In genomic region chr11:34771221-34771986, GRCm38 (mm10) we compare ENCODE assay signal across 10 mouse cellular contexts. TPM values are rescaled to one million over a fixed set of nuclear protein-coding genes. Genes with fewer than 3 reads are reported as not detected.
A peak's percentile ranks its signal among the peaks of the same experiment; 100 is the strongest.
DNase-seq lines count a peak whose midpoint lies in the region; ATAC-seq and TF ChIP-seq lines count a peak whose summit lies in the region.
"Had no signal": no experiment of that assay in that cellular context is flagged by ENCODE, and none has a peak within 500 bp of the region (broad histone marks: within the 10 kb centered on the region; RNA-seq: fewer than 3 reads in every experiment).

No protein-coding gene starts in this region.

- peak; percentile 8 for DNase-seq in hindbrain, embryonic 11.5 days (ENCODE audit: low spot score)
- peak; percentile 71 for DNase-seq in MEL (ENCODE audit: low read depth, low spot score)
- peak; percentile 47 for DNase-seq in embryonic facial prominence, embryonic 10.5 days (ENCODE audit: low spot score)
- DNase-seq in kidney, adult 18-20 months = peak; percentile 48
- DNase-seq in lung, postnatal 14 days = peak; percentile 46
- DNase-seq in cerebellum, adult 8-10 months = no peak

- H3K4me1 ChIP-seq in hindbrain, embryonic 11.5 days (replicated peaks; ENCODE audit: control insufficient read depth, insufficient read depth, low read length) = no peaks in the 10 kb centered on the region
- no peaks in the 10 kb centered on the region for H3K4me1 ChIP-seq in hindbrain, embryonic 16.5 days (ENCODE audit: control insufficient read depth, insufficient read depth, low read depth, low read length)
- H3K4me1 ChIP-seq in MEL (ENCODE audit: control insufficient read depth in 1 of 2, insufficient read depth in 2 of 2, low read length in 2 of 2) = peaks cover 11 to 29% of the 10 kb centered on the region in 2 experiments
- peaks cover 18% of the 10 kb centered on the region for H3K4me1 ChIP-seq in embryonic facial prominence, embryonic 10.5 days
- no peaks in the 10 kb centered on the region; the same call in 1 of the 2 replicates for H3K4me1 ChIP-seq in stomach, embryonic 15.5 days
- H3K4me1 ChIP-seq: hindbrain, embryonic 15.5 days had no signal

- WGBS in hindbrain, embryonic 11.5 days = 61% methylated on average over 12 of the region's 12 CpGs
- 66% methylated on average over 12 of the region's 12 CpGs for WGBS in hindbrain, embryonic 16.5 days
- 52% methylated on average over 12 of the region's 12 CpGs for WGBS in embryonic facial prominence, embryonic 10.5 days
- WGBS in stomach, embryonic 15.5 days = 46% methylated on average over 12 of the region's 12 CpGs

- no peak for TF ChIP-seq POLR2A in MEL (IDR thresholded peaks at IDR 0.05; ENCODE audit: control insufficient read depth in 1 of 2, insufficient read depth in 1 of 2, low read depth in 1 of 2, low read length in 2 of 2, poor library complexity in 1 of 2)

- no peak overlapping the region for H3K27ac ChIP-seq in hindbrain, embryonic 11.5 days (ENCODE audit: low read depth, low read length)
- H3K27ac ChIP-seq in hindbrain, embryonic 16.5 days (ENCODE audit: low read depth, low read length) = no peak overlapping the region
- peak overlapping the region; percentile 36 for H3K27ac ChIP-seq in MEL (ENCODE audit: control insufficient read depth, low read depth, low read length)
- no peak overlapping the region for H3K27ac ChIP-seq in embryonic facial prominence, embryonic 10.5 days (replicated peaks)
- no peak overlapping the region for H3K27ac ChIP-seq in stomach, embryonic 15.5 days
- H3K27ac ChIP-seq: hindbrain, embryonic 15.5 days had no signal

- no peak overlapping the region for H3K4me3 ChIP-seq in hindbrain, embryonic 11.5 days (ENCODE audit: low read depth, low read length)
- no peak overlapping the region for H3K4me3 ChIP-seq in hindbrain, embryonic 16.5 days (ENCODE audit: low read length)
- peak overlapping the region in 1 of 2 experiments; percentile 10; a peak in 1 of 4 replicates for H3K4me3 ChIP-seq in MEL (ENCODE audit: control insufficient read depth in 1 of 2, insufficient read depth in 1 of 2, low read depth in 2 of 2, low read length in 2 of 2)
- H3K4me3 ChIP-seq in embryonic facial prominence, embryonic 10.5 days = no peak overlapping the region
- H3K4me3 ChIP-seq in stomach, embryonic 15.5 days (replicated peaks) = no peak overlapping the region
- H3K4me3 ChIP-seq: hindbrain, embryonic 15.5 days had no signal

- no peak overlapping the region for H3K4me2 ChIP-seq in hindbrain, embryonic 11.5 days (replicated peaks; ENCODE audit: low read depth, low read length)
- no peak overlapping the region for H3K4me2 ChIP-seq in hindbrain, embryonic 16.5 days (ENCODE audit: low read length)
- H3K4me2 ChIP-seq in stomach, embryonic 15.5 days = no peak overlapping the region
- H3K4me2 ChIP-seq: hindbrain, embryonic 15.5 days had no signal

- no peak for ATAC-seq in hindbrain, embryonic 11.5 days (ENCODE audit: low FRiP score)
- ATAC-seq in hindbrain, embryonic 16.5 days = no peak
- ATAC-seq in stomach, embryonic 15.5 days (ENCODE audit: insufficient read depth, low FRiP score, low read depth) = peak; percentile 39; the same call in 1 of the 2 replicates

- H3K9me3 ChIP-seq in hindbrain, embryonic 11.5 days (ENCODE audit: control insufficient read depth, low read length) = no peaks in the 10 kb centered on the region
- no peaks in the 10 kb centered on the region for H3K9me3 ChIP-seq in hindbrain, embryonic 16.5 days (ENCODE audit: control insufficient read depth, low read length)
- H3K9me3 ChIP-seq in MEL (replicated peaks; ENCODE audit: insufficient read depth, low read length) = no peaks in the 10 kb centered on the region
- H3K9me3 ChIP-seq in embryonic facial prominence, embryonic 10.5 days = no peaks in the 10 kb centered on the region
- H3K9me3 ChIP-seq in stomach, embryonic 15.5 days = no peaks in the 10 kb centered on the region
- H3K9me3 ChIP-seq: hindbrain, embryonic 15.5 days had no signal

- H3K27me3 ChIP-seq in hindbrain, embryonic 11.5 days (ENCODE audit: control insufficient read depth, insufficient read depth, low read length) = no peaks in the 10 kb centered on the region
- no peaks in the 10 kb centered on the region for H3K27me3 ChIP-seq in hindbrain, embryonic 16.5 days (replicated peaks; ENCODE audit: control insufficient read depth, insufficient read depth, low read length)
- no peaks in the 10 kb centered on the region for H3K27me3 ChIP-seq in MEL (ENCODE audit: control insufficient read depth in 1 of 2, insufficient read depth in 2 of 2, low read length in 2 of 2)
- no peaks in the 10 kb centered on the region for H3K27me3 ChIP-seq in embryonic facial prominence, embryonic 10.5 days (replicated peaks; ENCODE audit: low read depth, poor library complexity, severe bottlenecking)
- H3K27me3 ChIP-seq in stomach, embryonic 15.5 days (replicated peaks) = no peaks in the 10 kb centered on the region
- H3K27me3 ChIP-seq: hindbrain, embryonic 15.5 days had no signal

- H3K9ac ChIP-seq in hindbrain, embryonic 11.5 days (ENCODE audit: low read depth, low read length) = no peak overlapping the region
- H3K9ac ChIP-seq in hindbrain, embryonic 16.5 days (ENCODE audit: low read depth, low read length) = no peak overlapping the region
- H3K9ac ChIP-seq in MEL (ENCODE audit: control insufficient read depth, low read depth, low read length, poor library complexity, severe bottlenecking) = no peak overlapping the region
- H3K9ac ChIP-seq in stomach, embryonic 15.5 days = no peak overlapping the region
- H3K9ac ChIP-seq: hindbrain, embryonic 15.5 days had no signal

- no peak for TF ChIP-seq RAD21 in MEL (IDR thresholded peaks at IDR 0.05; ENCODE audit: low read depth, low read length)

- peaks cover 85% of the 10 kb centered on the region for H3K79me2 ChIP-seq in MEL (ENCODE audit: control insufficient read depth, insufficient read depth, low read length, poor library complexity)

- no peaks in the 10 kb centered on the region for H3K36me3 ChIP-seq in hindbrain, embryonic 11.5 days (ENCODE audit: control insufficient read depth, insufficient read depth, low read length)
- H3K36me3 ChIP-seq in hindbrain, embryonic 16.5 days (ENCODE audit: control insufficient read depth, insufficient read depth, low read length) = no peaks in the 10 kb centered on the region
- H3K36me3 ChIP-seq in MEL (ENCODE audit: control insufficient read depth in 1 of 2, insufficient read depth in 2 of 2, low read length in 2 of 2) = peaks cover 28 to 30% of the 10 kb centered on the region in 2 experiments
- H3K36me3 ChIP-seq in embryonic facial prominence, embryonic 10.5 days (replicated peaks) = no peaks in the 10 kb centered on the region
- no peaks in the 10 kb centered on the region for H3K36me3 ChIP-seq in stomach, embryonic 15.5 days
- H3K36me3 ChIP-seq: G1E; hindbrain, embryonic 15.5 days had no signal

- TF ChIP-seq EP300 in MEL (IDR thresholded peaks at IDR 0.05; ENCODE audit: low read depth in 1 of 2, low read length in 2 of 2) = no peak

- TF ChIP-seq CTCF in MEL (IDR thresholded peaks at IDR 0.05 in 2 of 3, conservative IDR thresholded peaks at IDR 0.05 in 1 of 3; ENCODE audit: control insufficient read depth in 1 of 3, insufficient read depth in 1 of 3, low read depth in 2 of 3, low read length in 3 of 3, poor library complexity in 1 of 3, severe bottlenecking in 1 of 3) = no peak

TF ChIP-seq in MEL, 35 proteins besides CTCF, POLR2A, EP300 and RAD21:
- TF ChIP-seq USF1 (IDR thresholded peaks at IDR 0.05; ENCODE audit: low read depth, low read length) = peak; percentile 81
- TF ChIP-seq RCOR1 (IDR thresholded peaks at IDR 0.05; ENCODE audit: low read depth, low read length) = peak; percentile 51; the same call in 1 of the 2 replicates
- TF ChIP-seq BHLHE40 (IDR thresholded peaks at IDR 0.05; ENCODE audit: borderline replicate concordance, low read depth, low read length) = peak; percentile 71; the same call in 1 of the 2 replicates
- TF ChIP-seq USF2 (IDR thresholded peaks at IDR 0.05; ENCODE audit: borderline replicate concordance in 1 of 2, insufficient read depth in 1 of 2, low read depth in 1 of 2, low read length in 2 of 2) = no peak
- no peak for TF ChIP-seq UBTF (IDR thresholded peaks at IDR 0.05; ENCODE audit: borderline replicate concordance, insufficient read depth, low read depth, low read length)
TF ChIP-seq in MEL: peak in this region for 3.

RNA-seq across cellular contexts. Expression of gene Dock2, which starts 12.3 kb away (rescaled TPM):
- 0.77 and 0.80 TPM in 2 replicates for polyA plus RNA-seq in hindbrain, embryonic 11.5 days (2014; fragmentation: Nextera tagmentation; extraction: Ambion mirVana)
- 0.55 and 0.64 TPM in 2 replicates for polyA plus RNA-seq in hindbrain, embryonic 16.5 days (2015; fragmentation: Nextera tagmentation; extraction: Ambion mirVana)
- 56.3 and 60.9 TPM in 2 replicates for total RNA-seq in MEL (2012; rRNA removed)
- 100 to 1,000 TPM in 1 of 2 experiments, 10 to 100 TPM in 1; 77.9 to 101 TPM for polyA plus RNA-seq in MEL (2012; ENCODE audit: insufficient read depth in 1 of 2, insufficient read length in 2 of 2, low read depth in 1 of 2, low replicate concordance in 2 of 2, missing spikeins in 1 of 2)
- polyA plus RNA-seq in embryonic facial prominence, embryonic 10.5 days (2016; fragmentation: Nextera tagmentation; extraction: Ambion mirVana) = 0.59 TPM in 2 replicates
- polyA plus RNA-seq in stomach, embryonic 15.5 days (2015; fragmentation: Nextera tagmentation; extraction: Ambion mirVana) = 2.2 and 2.4 TPM in 2 replicates

Comparison
In these comparisons a context has a peak if more than half of its experiments do, and no peak if none do; other contexts are left out.
1. RNA of gene Dock2, which starts 12.3 kb away (polyA plus RNA-seq): 77.9 to 101 TPM in MEL; 2.2 to 2.4 TPM in stomach, embryonic 15.5 days, 0.77 to 0.80 TPM in hindbrain, embryonic 11.5 days, 0.59 TPM in embryonic facial prominence, embryonic 10.5 days and 0.55 to 0.64 TPM in hindbrain, embryonic 16.5 days; every median in the first group is over 10 times any median in the second.